Mouse (Mus musculus): ENCODE data around the gene Otulinl.

Gene Otulinl

GRCm38 (mm10) chr15:27612533-27613221, 68.7 kb downstream of the Otulinl start:
- no peak for DNase-seq

GRCm38 (mm10) chr15:27609554-27609953, 71.8 kb downstream of the Otulinl start:
- no peak for DNase-seq

GRCm38 (mm10) chr15:27605252-27605651, 76.1 kb downstream of the Otulinl start:
- no peak for DNase-seq

All from thymus, adult 18-20 months (tissue).